Mouse (Mus musculus) WW6 (cell line): Measurements from ENCODE around the gene Gm20696.

Experiments used
- DNase-seq: peaks from one replicate; pipeline ENCODE4 v3.0.0-alpha.2; 2013; ENCODE audit warnings: low read depth, low spot score

The Gm20696 gene

GRCm38 (mm10) chr6:99441100-99441499 is 225.5 kb downstream of the Gm20696 start:
- no peak for DNase-seq

- no peak for DNase-seq
Measured at GRCm38 (mm10) chr6:99440606-99441005, 226.0 kb downstream of the Gm20696 start.

- no peak for DNase-seq
Measured at GRCm38 (mm10) chr6:99439878-99440361, 226.7 kb downstream of the Gm20696 start.

GRCm38 (mm10) chr6:99439214-99439877 is 227.3 kb downstream of the Gm20696 start:
- DNase-seq: no peak

GRCm38 (mm10) chr6:99436371-99436770 is 230.2 kb downstream of the Gm20696 start:
- DNase-seq: no peak

GRCm38 (mm10) chr6:99435140-99435539 is 231.5 kb downstream of the Gm20696 start:
- no peak for DNase-seq

GRCm38 (mm10) chr6:99433006-99433405 is 233.6 kb downstream of the Gm20696 start:
- no peak for DNase-seq

GRCm38 (mm10) chr6:99431941-99432340 is 234.7 kb downstream of the Gm20696 start:
- no peak for DNase-seq

GRCm38 (mm10) chr6:99430560-99430959 is 236.0 kb downstream of the Gm20696 start:
- DNase-seq: no peak

GRCm38 (mm10) chr6:99429378-99430131 is 237.0 kb downstream of the Gm20696 start:
- no peak for DNase-seq

GRCm38 (mm10) chr6:99428961-99429360 is 237.6 kb downstream of the Gm20696 start:
- no peak for DNase-seq

GRCm38 (mm10) chr6:99427301-99427700 is 239.3 kb downstream of the Gm20696 start:
- no peak for DNase-seq

GRCm38 (mm10) chr6:99425044-99425443 is 241.6 kb downstream of the Gm20696 start:
- DNase-seq: no peak

GRCm38 (mm10) chr6:99420666-99421065 is 245.9 kb downstream of the Gm20696 start:
- DNase-seq: no peak

GRCm38 (mm10) chr6:99412598-99412997 is 254.0 kb downstream of the Gm20696 start:
- no peak for DNase-seq

GRCm38 (mm10) chr6:99409602-99410001 is 257.0 kb downstream of the Gm20696 start:
- DNase-seq: no peak

- no peak for DNase-seq
Measured at GRCm38 (mm10) chr6:99408880-99409279, 257.7 kb downstream of the Gm20696 start.

- DNase-seq: no peak
Measured at GRCm38 (mm10) chr6:99403755-99404390, 262.7 kb downstream of the Gm20696 start.

GRCm38 (mm10) chr6:99402941-99403340 is 263.7 kb downstream of the Gm20696 start:
- no peak for DNase-seq

GRCm38 (mm10) chr6:99402370-99402769 is 264.2 kb downstream of the Gm20696 start:
- DNase-seq: no peak

GRCm38 (mm10) chr6:99401801-99402200 is 264.8 kb downstream of the Gm20696 start:
- no peak for DNase-seq

- DNase-seq: no peak
Measured at GRCm38 (mm10) chr6:99401211-99401610, 265.4 kb downstream of the Gm20696 start.
